Mouse (Mus musculus) liver, postnatal 0 days (tissue): ENCODE results near the gene Asb10. TPM values are rescaled to one million over a fixed set of nuclear protein-coding genes. Genes with fewer than 3 reads are reported as not detected.
A peak's percentile ranks its signal among the peaks of the same experiment; 100 is the strongest.

Experiments used
- ATAC-seq: fragments of 200-750 bp; cut with Nextera tagmentation; 2 replicates; pipeline ENCODE4 v1.8.0; 2017; ENCODE audit warnings: mild to moderate bottlenecking, moderate library complexity
- DNase-seq: peaks from one replicate; pipeline ENCODE4 v3.0.0-alpha.2; 2016
- H3K27ac ChIP-seq: fragments of 300-500 bp; sonication (generic); 2 replicates; pipeline ENCODE4 v1.5.1; 2014; ENCODE audit warnings: antibody characterized with exemption, moderate library complexity, mild to moderate bottlenecking, low read depth
- H3K27me3 ChIP-seq: fragments of 300-500 bp; sonication (generic); 2 replicates; pipeline ENCODE4 v1.6.1; 2014; ENCODE audit warnings: low read length, control low read depth, mixed read lengths; ENCODE audit not compliant: insufficient read depth
- H3K36me3 ChIP-seq: fragments of 300-500 bp; sonication (generic); replicated peaks from 2 replicates; pipeline ENCODE4 v1.6.1; 2014; ENCODE audit warnings: mild to moderate bottlenecking, control low read depth, low read length, moderate library complexity, mixed read lengths; ENCODE audit not compliant: insufficient read depth
- H3K4me1 ChIP-seq: fragments of 300-500 bp; sonication (generic); 2 replicates; pipeline ENCODE4 v1.6.1; 2014; ENCODE audit warnings: antibody characterized with exemption, mild to moderate bottlenecking, control low read depth; ENCODE audit not compliant: insufficient read depth
- H3K4me2 ChIP-seq: fragments of 300-500 bp; sonication (generic); 2 replicates; pipeline ENCODE4 v1.6.1; 2014; ENCODE audit warnings: low read depth, mild to moderate bottlenecking, low read length, moderate library complexity, mixed read lengths
- H3K4me3 ChIP-seq: fragments of 300-500 bp; sonication (generic); 2 replicates; pipeline ENCODE4 v1.5.1; 2014; ENCODE audit warnings: low read depth, low read length
- H3K9ac ChIP-seq: fragments of 300-500 bp; sonication (generic); replicated peaks from 2 replicates; pipeline ENCODE4 v1.6.1; 2014; ENCODE audit warnings: mild to moderate bottlenecking, moderate library complexity
- H3K9me3 ChIP-seq: fragments of 300-500 bp; sonication (generic); 2 replicates; pipeline ENCODE4 v1.6.1; 2016; ENCODE audit warnings: mild to moderate bottlenecking, control low read depth, low read length, mixed read lengths
- CTCF ChIP-seq: sonication (generic); IDR thresholded peaks from 2 replicates; pipeline ENCODE4 v1.5.1; 2016; ENCODE audit warnings: antibody characterized with exemption, low read depth
- EP300 ChIP-seq: IDR thresholded peaks from 2 replicates; pipeline ENCODE4 v1.6.1; 2016; ENCODE audit warnings: antibody characterized with exemption, low read depth, mild to moderate bottlenecking
- WGBS: fragments of 180-500 bp; shearing (Covaris S2); extraction: QIAGEN DNeasy Blood & Tissue Kit; methylation state at CpG from one replicate; pipeline ENCODE4 v1.1.7; 2014; ENCODE audit not compliant: insufficient replicate concordance; 5-methylcytosine and 5-hydroxymethylcytosine counted together
- polyA plus RNA-seq: library from polyadenylated mRNA; unstranded; fragments of >200 nt; fragmentation: Nextera tagmentation; extraction: Ambion mirVana; gene quantifications from 2 replicates; pipeline ENCODE4 v1.2.1, GENCODE M21; 2015

The Asb10 gene
- polyA plus RNA-seq, 1 experiment from 2014 or later: 0.06 TPM

DNA sequence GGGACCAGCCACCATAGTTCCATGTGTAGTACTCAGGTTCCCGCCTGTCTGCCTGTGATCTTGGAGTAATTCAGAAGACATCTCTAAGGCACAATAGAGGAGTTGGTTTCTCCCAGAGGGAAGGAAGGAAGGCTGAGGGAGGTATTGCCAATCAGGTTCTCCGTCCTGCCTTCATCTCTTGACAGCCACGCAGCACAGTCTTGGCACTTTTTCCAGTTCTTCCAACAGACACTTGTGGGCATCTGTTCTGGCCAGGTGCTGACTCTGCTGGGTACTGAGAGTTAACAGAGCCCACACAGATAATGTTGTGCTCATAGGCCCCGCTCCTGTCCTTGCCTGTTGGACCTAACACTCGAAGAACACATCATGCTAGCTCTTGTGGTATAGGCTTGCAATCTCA, 54.0 kb downstream of the Asb10 start:
- no peak overlapping the region for H3K4me2 ChIP-seq
- H3K4me1 ChIP-seq: 0 out of 2 replicates have a peak, but pooled peaks cover 3% of the 10 kb centered on the region
- DNase-seq (no peak), ATAC-seq (no peak)
- H3K36me3 ChIP-seq: peaks cover 35% of the 10 kb centered on the region
- 87% methylated on average over 5 of the region's 5 CpGs for WGBS
- no peaks in the 10 kb centered on the region for H3K9me3 ChIP-seq
- no peak for TF ChIP-seq CTCF
- TF ChIP-seq EP300: no peak
- no peak overlapping the region for H3K9ac ChIP-seq
- no peak overlapping the region for H3K4me3 ChIP-seq
- no peaks in the 10 kb centered on the region for H3K27me3 ChIP-seq
- H3K27ac ChIP-seq: no peak overlapping the region

DNA sequence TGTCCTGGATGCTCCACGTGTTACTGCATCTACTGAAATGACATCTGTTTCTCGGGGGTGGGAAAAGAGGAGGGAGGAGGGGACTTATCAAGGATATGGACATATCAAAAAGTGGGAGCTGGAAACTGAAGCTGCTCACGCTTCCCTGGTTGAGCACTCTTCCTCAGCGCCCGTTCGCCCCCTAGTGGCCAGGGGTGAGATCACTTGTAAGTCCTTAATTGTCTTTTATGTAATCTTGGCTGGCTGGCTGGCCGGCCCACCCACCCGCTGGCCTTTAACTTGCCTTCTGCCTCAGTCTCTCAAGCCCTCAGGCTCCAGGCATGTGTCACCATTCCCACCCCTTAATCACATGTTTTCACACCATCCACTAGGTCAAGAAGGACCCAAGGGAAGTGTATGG, 54.7 kb downstream of the Asb10 start:
- H3K27ac ChIP-seq: no peak overlapping the region
- no peak overlapping the region for H3K4me2 ChIP-seq
- 0 out of 2 replicates have a peak, but pooled peaks cover 3% of the 10 kb centered on the region for H3K4me1 ChIP-seq
- ATAC-seq (no peak), DNase-seq (peak; percentile 87)
- H3K9me3 ChIP-seq: no peaks in the 10 kb centered on the region
- no peak overlapping the region for H3K4me3 ChIP-seq
- no peak overlapping the region for H3K9ac ChIP-seq
- peaks cover 34% of the 10 kb centered on the region for H3K36me3 ChIP-seq
- TF ChIP-seq EP300 (no peak), CTCF (peak; percentile 92)
- H3K27me3 ChIP-seq: no peaks in the 10 kb centered on the region
- WGBS: 6% methylated on average over 8 of the region's 8 CpGs

DNA sequence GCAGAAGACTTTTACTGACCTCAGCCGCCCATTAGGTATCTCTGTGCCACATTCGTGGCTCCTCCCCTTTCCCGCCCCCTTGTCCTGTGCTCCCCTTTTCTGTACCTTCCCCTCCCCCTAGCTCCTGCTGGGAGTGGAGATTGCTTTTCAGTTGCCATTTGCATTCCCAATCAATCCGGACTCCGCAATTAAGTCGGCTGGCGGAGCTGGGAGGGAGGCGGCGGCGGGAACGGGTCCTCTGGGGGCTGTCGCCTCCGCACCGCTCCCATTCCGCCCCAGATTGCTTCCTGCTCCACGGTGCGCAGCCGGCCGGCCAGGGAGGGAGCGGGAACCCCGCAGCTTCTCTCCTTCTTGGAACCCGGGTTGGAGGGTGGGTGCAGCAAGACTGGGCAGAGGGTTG, 55.8 kb downstream of the Asb10 start:
- Histone ChIP-seq H3K4me1 (0 out of 2 replicates have a peak, but pooled peaks cover 3% of the 10 kb centered on the region), H3K9ac (no peak overlapping the region; the same call in 1 of the 2 replicates), H3K9me3 (no peaks in the 10 kb centered on the region), H3K27ac (no peak overlapping the region), H3K4me3 (no peak overlapping the region), H3K36me3 (peaks cover 31% of the 10 kb centered on the region), H3K27me3 (no peaks in the 10 kb centered on the region), H3K4me2 (peak overlapping the region; percentile 59)
- no peak for TF ChIP-seq EP300
- no peak for DNase-seq
- 76% methylated on average over 22 of the region's 22 CpGs for WGBS
- ATAC-seq: no peak

DNA sequence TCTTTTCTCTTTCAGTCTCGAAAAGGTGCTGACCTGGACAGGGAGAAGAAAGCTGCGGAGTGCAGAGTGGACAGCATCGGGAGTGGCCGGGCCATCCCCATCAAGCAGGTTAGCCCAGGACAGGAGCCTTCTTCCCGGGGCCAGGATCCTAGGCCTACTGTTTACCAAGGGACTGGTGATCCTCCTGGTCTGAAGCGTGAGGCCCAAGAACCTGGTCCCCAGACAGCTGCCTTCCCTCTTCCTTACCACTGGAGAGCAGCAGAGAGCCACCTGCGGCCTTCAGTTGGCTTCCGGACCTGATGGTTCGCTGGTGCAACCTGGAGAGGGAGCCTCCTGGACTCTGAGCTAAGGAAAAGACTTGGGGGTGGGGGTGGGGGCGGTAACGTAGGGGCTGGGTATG, 57.5 kb downstream of the Asb10 start:
- TF ChIP-seq EP300 (no peak), CTCF (peak; percentile 86)
- Histone ChIP-seq H3K27me3 (no peaks in the 10 kb centered on the region), H3K4me3 (no peak overlapping the region), H3K4me2 (peak overlapping the region; percentile 42; the same call in 1 of the 2 replicates), H3K9me3 (no peaks in the 10 kb centered on the region), H3K9ac (0 out of 2 replicates have a peak overlapping the region, but pooled peaks have one; percentile 21), H3K4me1 (0 out of 2 replicates have a peak, but pooled peaks cover 3% of the 10 kb centered on the region), H3K27ac (peak overlapping the region; percentile 55; the same call in 1 of the 2 replicates), H3K36me3 (peaks cover 30% of the 10 kb centered on the region)
- ATAC-seq: peak; percentile 40
- WGBS: 47% methylated on average over 11 of the region's 11 CpGs
- peak; percentile 67 for DNase-seq

Other genes starting within 250 kb of the Asb10 start
- 0.05 and 0.08 TPM in 2 replicates for gene Kcnh2, start 189.4 kb downstream of the Asb10 start, polyA plus RNA-seq
- gene Nos3, start 176.2 kb downstream of the Asb10 start, polyA plus RNA-seq: 1.7 and 1.8 TPM in 2 replicates
- 0.25 and 0.48 TPM in 2 replicates for gene Atg9b, start 148.8 kb downstream of the Asb10 start, polyA plus RNA-seq
- 20.3 and 22.3 TPM in 2 replicates for gene Abcb8, start 147.3 kb downstream of the Asb10 start, polyA plus RNA-seq
- gene Asic3, start 127.6 kb downstream of the Asb10 start, polyA plus RNA-seq: 0.11 TPM in 1 of 2 replicates, not detected in the other
- 11.5 and 13.1 TPM in 2 replicates for gene Cdk5, start 117.4 kb downstream of the Asb10 start, polyA plus RNA-seq
- gene Slc4a2, start 117.1 kb downstream of the Asb10 start, polyA plus RNA-seq: 7.5 and 8.3 TPM in 2 replicates
- gene Fastk, start 95.7 kb downstream of the Asb10 start, polyA plus RNA-seq: 40.6 and 46.9 TPM in 2 replicates
- gene Tmub1, start 93.1 kb downstream of the Asb10 start, polyA plus RNA-seq: 5.2 and 5.5 TPM in 2 replicates
- gene Agap3, start 88.8 kb downstream of the Asb10 start, polyA plus RNA-seq: 8.3 and 9.1 TPM in 2 replicates
- not detected in 2 replicates for gene Gbx1, start 13.8 kb downstream of the Asb10 start, polyA plus RNA-seq
- gene 4931409K22Rik, start 15.8 kb upstream of the Asb10 start, polyA plus RNA-seq: not detected in 2 replicates
- 24.9 and 26.4 TPM in 2 replicates for gene Abcf2, start 36.5 kb upstream of the Asb10 start, polyA plus RNA-seq
- 13.8 and 15.9 TPM in 2 replicates for gene Chpf2, start 45.8 kb upstream of the Asb10 start, polyA plus RNA-seq
- 0.80 and 0.84 TPM in 2 replicates for gene Smarcd3, start 83.4 kb upstream of the Asb10 start, polyA plus RNA-seq
- gene Nub1, start 144.6 kb upstream of the Asb10 start, polyA plus RNA-seq: 12.0 and 12.5 TPM in 2 replicates
- 1.4 and 1.6 TPM in 2 replicates for gene Wdr86, start 189.7 kb upstream of the Asb10 start, polyA plus RNA-seq
- gene Crygn, start 217.0 kb upstream of the Asb10 start, polyA plus RNA-seq: 1.4 and 1.6 TPM in 2 replicates